Mouse (Mus musculus) testis, adult 2 months (tissue): ENCODE data around the gene Sumo3. TPM values are rescaled to one million over a fixed set of nuclear protein-coding genes. Genes with fewer than 3 reads are reported as not detected.
A peak's percentile ranks its signal among the peaks of the same experiment; 100 is the strongest.

ENCODE experiments used
- H3K27ac ChIP-seq: fragments of 200-500 bp; 2 replicates; pipeline ENCODE4 v1.5.1; 2012; ENCODE audit warnings: low read depth, low read length; ENCODE audit not compliant: control insufficient read depth, insufficient read depth
- H3K27me3 ChIP-seq: fragments of 200-500 bp; 2 replicates; pipeline ENCODE4 v1.6.1; 2012; ENCODE audit warnings: mild to moderate bottlenecking, low read length, moderate library complexity; ENCODE audit not compliant: control insufficient read depth, insufficient read depth
- H3K36me3 ChIP-seq: fragments of 200-500 bp; 2 replicates; pipeline ENCODE4 v1.6.1; 2012; ENCODE audit warnings: mild to moderate bottlenecking, low read length; ENCODE audit not compliant: control insufficient read depth, insufficient read depth
- H3K4me1 ChIP-seq: fragments of 200-500 bp; 2 replicates; pipeline ENCODE4 v1.6.1; 2012; ENCODE audit warnings: low read length; ENCODE audit not compliant: control insufficient read depth, insufficient read depth
- H3K4me3 ChIP-seq: fragments of 200-500 bp; 2 replicates; pipeline ENCODE4 v1.5.1; 2012; ENCODE audit warnings: low read depth, mild to moderate bottlenecking, low read length, moderate library complexity, mixed read lengths; ENCODE audit not compliant: control insufficient read depth
- CTCF ChIP-seq: fragments of 200-500 bp; IDR thresholded peaks from 2 replicates; pipeline ENCODE4 v1.5.1; 2012; ENCODE audit warnings: low read depth, mild to moderate bottlenecking, inconsistent platforms, low read length, moderate library complexity; ENCODE audit not compliant: control insufficient read depth, insufficient read depth, insufficient replicate concordance
- POLR2A ChIP-seq: fragments of 200-500 bp; IDR thresholded peaks from 2 replicates; pipeline ENCODE4 v1.6.1; 2012; ENCODE audit warnings: low read depth, mild to moderate bottlenecking, inconsistent platforms, low read length, moderate library complexity; ENCODE audit not compliant: control insufficient read depth
- polyA plus RNA-seq: library from polyadenylated mRNA; depleted of rRNA; stranded (reverse); fragments of >200 nt; gene quantifications from 2 replicates; pipeline ENCODE4 v1.2.3, GENCODE M21; 2012

The Sumo3 gene
- polyA plus RNA-seq, 1 experiment: 83.1 TPM

DNA sequence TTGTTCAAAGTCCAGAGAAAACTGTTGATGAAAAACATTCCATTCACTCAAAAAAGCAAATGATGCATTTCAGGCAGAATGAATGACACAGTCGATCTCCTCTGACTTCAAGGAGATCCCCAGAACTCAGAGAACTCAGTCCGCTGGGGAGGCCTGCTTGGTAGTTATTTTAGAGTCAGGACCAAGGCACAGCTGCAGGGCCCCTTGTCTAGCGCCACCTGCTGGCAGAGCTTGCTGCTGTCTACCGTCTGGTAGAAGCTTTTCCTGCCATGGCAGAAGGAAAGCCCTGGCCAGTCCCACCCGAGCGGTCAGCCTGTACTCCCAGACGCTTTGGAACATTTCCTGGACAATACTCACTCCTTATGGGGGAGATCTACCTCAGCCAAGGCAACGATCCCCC lies 39.2 kb upstream of the Sumo3 start:
- Histone ChIP-seq H3K36me3 (no peaks in the 10 kb centered on the region), H3K4me1 (peaks cover 9% of the 10 kb centered on the region), H3K27me3 (no peaks in the 10 kb centered on the region), H3K4me3 (no peak overlapping the region), H3K27ac (no peak overlapping the region)
- TF ChIP-seq CTCF: peak; percentile 93
- no peak for TF ChIP-seq POLR2A

DNA sequence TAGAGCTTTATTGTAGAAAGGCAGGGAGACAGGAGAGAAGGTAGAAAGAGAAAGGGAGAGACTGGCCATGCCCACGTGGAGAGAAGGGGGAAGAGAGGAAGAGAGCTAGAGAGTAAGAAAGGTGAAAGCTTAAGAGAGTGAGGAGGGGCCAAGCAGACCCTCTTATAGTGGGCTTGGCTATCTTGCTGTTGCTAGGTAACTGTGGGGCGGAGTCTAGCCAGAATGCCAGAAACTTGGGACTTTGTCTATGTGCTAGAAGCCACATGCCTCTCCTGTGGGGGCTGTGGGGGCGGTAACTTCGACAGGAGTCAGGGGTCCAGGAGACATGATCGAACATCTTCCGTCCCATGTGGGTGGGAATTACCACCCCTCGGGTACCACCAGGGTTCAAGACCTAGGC lies 36.4 kb upstream of the Sumo3 start:
- TF ChIP-seq POLR2A: no peak
- no peak for TF ChIP-seq CTCF
- Histone ChIP-seq H3K4me1 (peaks cover 9% of the 10 kb centered on the region), H3K4me3 (no peak overlapping the region), H3K27me3 (no peaks in the 10 kb centered on the region), H3K27ac (no peak overlapping the region), H3K36me3 (no peaks in the 10 kb centered on the region)

- TF ChIP-seq POLR2A (no peak), CTCF (no peak)
- H3K36me3 ChIP-seq: no peaks in the 10 kb centered on the region
- peaks cover 9% of the 10 kb centered on the region for H3K4me1 ChIP-seq
- H3K4me3 ChIP-seq: no peak overlapping the region
- no peaks in the 10 kb centered on the region for H3K27me3 ChIP-seq
- H3K27ac ChIP-seq: no peak overlapping the region
Measured at GRCm38 (mm10) chr10:77569973-77570658, 35.8 kb upstream of the Sumo3 start.

DNA sequence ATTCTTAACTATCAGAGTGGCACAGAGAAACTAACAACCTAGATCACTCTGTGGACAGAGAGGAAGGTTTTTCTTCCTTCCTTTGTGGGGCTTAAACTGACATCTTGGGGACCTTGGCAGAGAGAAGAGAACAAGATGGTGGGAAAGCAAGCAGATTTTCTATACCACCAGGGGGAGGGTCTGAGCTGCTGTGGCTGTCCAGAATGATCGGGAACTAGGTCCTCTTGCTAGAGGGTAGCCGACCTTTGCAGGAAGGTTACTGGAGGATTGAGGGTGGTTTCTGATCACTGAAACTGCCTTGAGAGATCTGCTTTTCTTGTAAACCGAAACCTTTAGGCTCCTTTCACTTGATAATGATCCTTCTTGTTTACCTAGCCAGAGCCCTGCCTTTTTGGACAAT lies 33.7 kb upstream of the Sumo3 start:
- no peaks in the 10 kb centered on the region for H3K27me3 ChIP-seq
- H3K4me1 ChIP-seq: peaks cover 9% of the 10 kb centered on the region
- H3K4me3 ChIP-seq: no peak overlapping the region
- no peak overlapping the region for H3K27ac ChIP-seq
- H3K36me3 ChIP-seq: no peaks in the 10 kb centered on the region
- TF ChIP-seq CTCF (no peak), POLR2A (no peak)

DNA sequence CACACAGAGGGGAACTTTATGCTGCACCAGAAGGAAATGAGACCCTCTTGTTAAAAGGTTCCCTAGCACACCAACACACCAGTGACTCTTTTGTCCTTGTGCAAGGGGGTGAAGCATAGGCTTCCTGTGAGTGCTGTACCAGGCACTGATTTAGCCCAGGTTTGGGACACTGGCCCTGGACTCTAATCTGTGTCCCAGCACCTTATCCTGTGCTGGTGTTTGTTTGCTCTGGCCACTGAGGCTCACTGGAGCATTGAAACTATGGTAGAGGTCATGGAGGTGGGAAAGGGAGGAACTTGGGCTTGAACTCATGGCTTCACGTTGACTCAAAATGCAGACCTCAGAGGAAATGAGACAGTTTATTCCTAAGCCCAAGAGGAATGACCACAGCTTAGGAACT lies 32.7 kb upstream of the Sumo3 start:
- TF ChIP-seq POLR2A: no peak
- TF ChIP-seq CTCF: no peak
- Histone ChIP-seq H3K27ac (no peak overlapping the region), H3K27me3 (no peaks in the 10 kb centered on the region), H3K4me3 (no peak overlapping the region), H3K4me1 (peaks cover 9% of the 10 kb centered on the region), H3K36me3 (no peaks in the 10 kb centered on the region)

DNA sequence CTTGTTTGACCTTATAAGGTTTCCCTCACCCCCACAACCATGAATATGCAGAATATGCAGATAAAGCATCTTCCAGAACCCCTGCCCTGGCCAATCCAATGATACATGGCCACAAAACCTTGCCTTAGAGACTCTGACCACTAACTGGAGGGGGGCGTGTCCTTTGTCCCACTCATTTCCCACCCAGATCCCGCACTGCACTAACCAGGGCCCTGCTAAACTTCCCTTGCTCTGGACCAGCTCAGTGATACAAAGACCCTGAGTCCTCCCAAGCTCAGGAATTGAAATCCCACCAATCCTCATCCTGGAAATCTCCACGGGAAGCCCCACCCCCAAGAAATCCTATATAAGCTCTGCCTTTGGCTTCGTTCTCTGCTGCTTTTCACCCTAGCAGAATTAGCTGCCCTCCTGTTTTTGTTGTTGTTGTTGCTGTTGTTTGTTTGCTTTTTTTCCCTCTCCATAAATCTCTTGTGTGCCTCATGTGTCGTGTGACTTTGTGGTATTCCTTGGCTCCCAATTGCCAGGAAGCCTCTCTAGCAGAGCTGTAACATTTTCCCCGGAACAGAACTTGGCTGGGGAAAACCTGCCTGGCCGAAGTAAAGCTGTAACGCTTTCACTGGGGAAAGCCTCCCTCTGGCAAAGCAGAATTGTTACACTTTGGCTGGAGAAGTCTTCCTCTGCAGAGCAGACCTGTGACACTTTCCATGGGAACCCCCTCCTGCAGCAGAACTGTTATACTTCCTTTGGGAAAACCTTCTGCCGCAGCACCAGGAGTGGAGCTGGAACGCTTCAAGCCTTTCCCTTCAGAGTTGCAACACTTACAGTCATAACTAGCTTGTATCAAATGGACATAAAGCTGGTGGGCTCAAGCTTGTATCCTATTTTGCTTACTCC lies 25.6 kb upstream of the Sumo3 start:
- H3K27ac ChIP-seq: peak overlapping the region; percentile 94

GRCm38 (mm10) chr10:77581023-77581407 lies 24.9 kb upstream of the Sumo3 start:
- Histone ChIP-seq H3K27ac (peak overlapping the region; percentile 94), H3K27me3 (no peaks in the 10 kb centered on the region), H3K36me3 (no peaks in the 10 kb centered on the region), H3K4me1 (peaks cover 11% of the 10 kb centered on the region), H3K4me3 (peak overlapping the region; percentile 98)
- TF ChIP-seq CTCF: no peak
- TF ChIP-seq POLR2A: no peak

More for the DNA sequence above, 25.6 kb upstream of the Sumo3 start:
- Histone ChIP-seq H3K4me3 (peak overlapping the region; percentile 98), H3K27me3 (no peaks in the 10 kb centered on the region), H3K36me3 (no peaks in the 10 kb centered on the region), H3K4me1 (peaks cover 11% of the 10 kb centered on the region)
- no peak for TF ChIP-seq POLR2A
- TF ChIP-seq CTCF: no peak
